Mouse (Mus musculus) hindbrain, embryonic 13.5 days (tissue): ENCODE results near the gene Trpv5. TPM values are rescaled to one million over a fixed set of nuclear protein-coding genes. Genes with fewer than 3 reads are reported as not detected.

Source experiments
- ATAC-seq: fragments of 200-750 bp; cut with Nextera tagmentation; 2 replicates; pipeline ENCODE4 v1.8.0; 2017; ENCODE audit warnings: moderate TSS enrichment; ENCODE audit not compliant: low FRiP score
- H3K27ac ChIP-seq: fragments of 300-500 bp; sonication (generic); 2 replicates; pipeline ENCODE4 v1.5.1; 2015; ENCODE audit warnings: inconsistent platforms, mild to moderate bottlenecking, moderate library complexity
- H3K27me3 ChIP-seq: fragments of 300-500 bp; sonication (generic); 2 replicates; pipeline ENCODE4 v1.6.1; 2015; ENCODE audit warnings: mild to moderate bottlenecking, inconsistent platforms
- H3K36me3 ChIP-seq: fragments of 300-500 bp; sonication (generic); 2 replicates; pipeline ENCODE4 v1.6.1; 2015; ENCODE audit warnings: mild to moderate bottlenecking, inconsistent platforms
- H3K4me1 ChIP-seq: fragments of 300-500 bp; sonication (generic); replicated peaks from 2 replicates; pipeline ENCODE4 v1.6.1; 2015; ENCODE audit warnings: inconsistent platforms
- H3K4me2 ChIP-seq: fragments of 300-500 bp; sonication (generic); 2 replicates; pipeline ENCODE4 v1.6.1; 2015; ENCODE audit warnings: inconsistent platforms, mild to moderate bottlenecking, moderate library complexity
- H3K4me3 ChIP-seq: fragments of 300-500 bp; sonication (generic); 2 replicates; pipeline ENCODE4 v1.5.1; 2015; ENCODE audit warnings: mild to moderate bottlenecking, inconsistent platforms
- H3K9ac ChIP-seq: fragments of 300-500 bp; sonication (generic); 2 replicates; pipeline ENCODE4 v1.6.1; 2015; ENCODE audit warnings: mild to moderate bottlenecking, inconsistent platforms
- H3K9me3 ChIP-seq: fragments of 300-500 bp; sonication (generic); 2 replicates; pipeline ENCODE4 v1.6.1; 2016; ENCODE audit warnings: inconsistent platforms
- WGBS: fragments of 180-500 bp; shearing (Covaris S2); methylation state at CpG from one replicate; pipeline ENCODE4 v1.1.7; 2015; 5-methylcytosine and 5-hydroxymethylcytosine counted together
- polyA plus RNA-seq: library from polyadenylated mRNA; unstranded; fragments of >200 nt; fragmentation: Nextera tagmentation; extraction: Ambion mirVana; gene quantifications from 2 replicates; pipeline ENCODE4 v1.2.1, GENCODE M21; 2015

Trpv5 gene
- polyA plus RNA-seq, 1 experiment from 2014 or later, result not detected

DNA sequence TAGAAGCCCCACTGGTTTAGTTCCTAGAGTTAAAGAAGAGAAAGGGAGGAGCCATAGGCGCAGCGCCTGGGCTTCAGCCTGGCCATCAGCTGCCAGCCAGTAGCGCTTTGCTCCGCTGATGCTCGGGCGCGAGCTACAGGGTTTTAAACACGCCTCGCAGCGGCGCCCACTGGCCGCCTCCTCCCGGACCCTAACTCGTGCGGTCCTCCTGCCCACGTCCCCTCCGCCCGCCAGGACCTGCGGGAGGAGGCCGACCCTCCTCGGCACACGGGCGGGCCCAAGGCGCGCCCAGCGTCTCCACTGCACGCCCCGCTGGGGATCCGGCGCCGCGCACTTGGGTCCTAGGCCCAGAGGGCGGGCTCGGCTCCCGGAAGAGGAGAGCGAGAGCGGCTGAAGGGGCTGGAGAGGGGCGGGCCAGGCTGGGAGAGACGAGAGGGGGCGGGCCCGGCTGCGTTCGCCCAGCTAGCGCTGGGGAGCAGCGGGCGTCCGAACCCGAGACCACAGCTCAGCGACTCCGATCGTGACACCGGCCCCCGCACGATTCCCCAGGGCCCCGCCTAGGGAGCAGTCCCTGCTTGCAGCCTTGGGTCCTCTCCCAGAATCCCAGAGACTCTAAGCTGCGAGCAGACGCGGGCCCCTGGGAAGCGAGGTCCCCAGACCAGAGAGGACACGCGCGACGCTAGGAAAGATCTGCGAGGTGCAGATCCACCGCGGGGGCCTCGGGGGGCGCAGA lies 75.3 kb downstream of the Trpv5 start, which contains the start of gene Ephb6:
Ephb6 (plus strand) TSS at position 422 of the 733 bp plus-strand sequence.
- Histone ChIP-seq H3K4me1 (peaks cover 27% of the 10 kb centered on the region), H3K27me3 (no peaks in the 10 kb centered on the region), H3K9me3 (no peaks in the 10 kb centered on the region), H3K9ac (peak within 1 kb of the TSS; percentile 88), H3K36me3 (no peaks in the 10 kb centered on the region), H3K27ac (peak within 1 kb of the TSS; percentile 94), H3K4me3 (peak within 1 kb of the TSS; percentile 78), H3K4me2 (peak within 1 kb of the TSS; percentile 88)
- peak; percentile 93 for ATAC-seq
- under 1% methylated on average over 61 of the region's 68 CpGs for WGBS

DNA sequence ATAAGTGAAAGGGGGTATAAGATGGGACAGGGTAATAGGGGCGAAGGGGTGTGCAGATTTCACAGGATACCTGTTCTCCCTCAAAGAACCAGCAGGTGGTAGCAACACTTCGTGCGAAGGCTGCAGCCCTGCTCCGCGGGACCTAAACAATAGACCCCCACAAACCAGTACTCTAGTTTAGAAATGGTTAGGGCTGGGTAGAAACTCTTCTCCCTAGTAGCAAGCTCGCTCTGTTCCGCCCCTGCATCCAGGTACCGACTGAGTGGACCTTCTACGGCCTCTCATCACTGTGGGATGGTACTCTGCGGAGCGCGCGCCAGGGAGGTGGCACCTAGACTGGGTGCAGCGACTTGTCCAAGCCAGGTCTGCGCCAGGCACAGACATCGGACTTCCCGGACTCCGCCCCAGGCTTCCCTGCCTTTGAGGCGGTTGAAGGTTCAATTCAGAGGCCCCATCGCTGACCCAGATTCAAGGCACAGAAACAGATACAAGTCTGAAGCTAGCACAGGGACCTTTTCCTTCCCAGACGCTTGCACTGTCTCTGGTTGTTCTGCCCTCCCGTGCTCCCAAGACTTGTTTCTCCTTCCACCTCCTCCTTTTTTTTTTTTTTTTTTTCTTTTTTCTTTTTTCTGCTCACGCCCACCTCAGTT lies 76.0 kb downstream of the Trpv5 start:
- H3K27me3 ChIP-seq, result no peaks in the 10 kb centered on the region
- peak; percentile 72 for ATAC-seq
- no peaks in the 10 kb centered on the region for H3K36me3 ChIP-seq
- H3K4me3 ChIP-seq, result peak overlapping the region; percentile 78
- peak overlapping the region; percentile 88 for H3K4me2 ChIP-seq
- WGBS, result 1% methylated on average over 23 of the region's 23 CpGs
- peaks cover 27% of the 10 kb centered on the region for H3K4me1 ChIP-seq
- H3K9ac ChIP-seq, result peak overlapping the region; percentile 88
- no peaks in the 10 kb centered on the region for H3K9me3 ChIP-seq
- H3K27ac ChIP-seq, result peak overlapping the region; percentile 94

Other genes with a start within 250 kb of the Trpv5 start
- gene Gm10334, start 234.6 kb downstream of the Trpv5 start, polyA plus RNA-seq, result 0.19 TPM in 1 of 2 replicates, not detected in the other
- not detected in 2 replicates for gene Prss1, start 221.8 kb downstream of the Trpv5 start, polyA plus RNA-seq
- not detected in 2 replicates for gene Prss2, start 159.0 kb downstream of the Trpv5 start, polyA plus RNA-seq
- 28.3 and 29.5 TPM in 2 replicates for gene Ephb6, start 75.3 kb downstream of the Trpv5 start, polyA plus RNA-seq
- 0.70 and 0.87 TPM in 2 replicates for gene Trpv6, start 44.4 kb downstream of the Trpv5 start, polyA plus RNA-seq
- gene Llcfc1, start 3.7 kb upstream of the Trpv5 start, polyA plus RNA-seq, result not detected in 2 replicates
- gene Kel, start 23.6 kb upstream of the Trpv5 start, polyA plus RNA-seq, result 0.96 and 1.0 TPM in 2 replicates
- gene Olfr459, start 94.4 kb upstream of the Trpv5 start, polyA plus RNA-seq, result not detected in 2 replicates
- not detected in 2 replicates for gene Pip, start 166.8 kb upstream of the Trpv5 start, polyA plus RNA-seq
- gene Sval2, start 172.2 kb upstream of the Trpv5 start, polyA plus RNA-seq, result not detected in 2 replicates